Mouse (Mus musculus): ENCODE results near the gene Rnf113a2. TPM values are rescaled to one million over a fixed set of nuclear protein-coding genes. Genes with fewer than 3 reads are reported as not detected.
A peak's percentile ranks its signal among the peaks of the same experiment; 100 is the strongest.

Rnf113a2 gene
- total and polyA plus RNA-seq, 3 experiments: 13.6 to 17.9 (median 16.3) TPM

DNA sequence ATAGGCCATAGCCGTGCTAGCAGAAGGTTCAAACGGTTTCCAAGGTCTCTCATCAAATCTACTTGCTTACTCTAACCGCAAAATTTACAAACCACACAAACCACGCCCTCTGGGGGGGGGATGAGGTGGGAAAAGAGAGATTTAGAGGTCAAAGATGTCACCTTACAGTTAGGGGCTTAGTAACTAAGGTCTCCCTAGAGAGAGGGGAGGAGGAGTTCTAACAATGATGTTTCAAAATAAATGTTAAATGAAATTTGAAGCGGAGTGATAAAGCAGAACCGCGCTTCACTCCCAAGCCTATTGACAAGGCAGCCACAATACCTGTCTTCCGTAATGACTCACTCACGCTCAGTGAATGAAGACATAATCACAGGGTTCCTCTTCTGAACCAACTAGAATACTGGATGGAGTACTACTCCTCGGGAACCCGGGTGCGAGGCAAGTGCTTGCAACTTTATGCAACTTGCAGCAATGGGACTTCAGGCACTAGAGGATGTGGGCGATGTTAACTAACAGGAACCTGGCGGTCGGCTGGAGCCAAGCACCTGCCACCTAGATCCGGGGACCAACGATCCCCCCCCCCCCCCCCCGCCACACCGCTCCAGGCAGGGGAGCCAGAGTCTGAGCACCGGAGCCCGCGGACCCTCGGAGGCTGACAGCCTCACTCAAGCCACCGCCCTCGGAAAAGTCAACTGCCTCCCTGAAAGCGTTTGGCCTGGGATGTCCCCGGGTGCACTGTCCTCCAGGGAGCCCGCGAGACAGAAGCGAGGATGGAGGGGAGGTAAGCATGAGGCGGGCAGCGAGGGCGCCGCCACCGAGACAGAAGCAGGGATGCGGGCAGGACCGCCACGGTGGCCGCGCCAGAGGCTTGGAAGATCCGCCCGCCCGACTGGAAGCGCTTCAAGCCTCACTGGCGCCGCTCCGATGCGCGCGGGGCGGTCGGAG is 8.8 kb upstream of the Rnf113a2 start:
- in situ Hi-C loops (cut with MboI; ENCODE audit: low pct_ligation_motif_present, low pct_unique_long_range_greater_than_20kb, low sequenced_read_pairs): no loop called here
- no peaks in the 10 kb centered on the region for H3K36me3 ChIP-seq (replicated peaks in 1 of 2; ENCODE audit: control insufficient read depth in 1 of 2, insufficient read depth in 1 of 2, low read length in 1 of 2)
- H3K4me3 ChIP-seq (replicated peaks in 1 of 3; ENCODE audit: low read depth in 2 of 3, low read length in 2 of 3, poor library complexity in 1 of 3): peak overlapping the region; percentile 55 to 71 (median 67)
- peaks cover 0 to 9% of the 10 kb centered on the region in 2 experiments; a peak in 2 of 4 replicates for H3K4me1 ChIP-seq (ENCODE audit: control insufficient read depth in 1 of 2, insufficient read depth in 2 of 2)
- H3K4me2 ChIP-seq (ENCODE audit: insufficient read depth, low read depth, poor library complexity, severe bottlenecking): peak overlapping the region; percentile 79
- dilution Hi-C loops (cut with MboI; ENCODE audit: extremely low pct_ligation_motif_present, extremely low pct_unique_long_range_greater_than_20kb, low sequenced_read_pairs): no loop called here
- H3K9ac ChIP-seq (ENCODE audit: insufficient read depth, low read depth): peak overlapping the region; percentile 29
- H3K27me3 ChIP-seq (replicated peaks): peaks cover 16% of the 10 kb centered on the region
- TF ChIP-seq MAZ (IDR thresholded peaks at IDR 0.05; ENCODE audit: low read depth, low read length) (peak; percentile 79), HCFC1 (IDR thresholded peaks at IDR 0.05; ENCODE audit: low read depth, low read length) (0 out of 2 replicates have a peak, but pooled peaks have one; percentile 26), IRF4 (IDR thresholded peaks at IDR 0.05; ENCODE audit: low read depth, low read length) (peak; percentile 51; the same call in 1 of the 2 replicates), EP300 (IDR thresholded peaks at IDR 0.05; ENCODE audit: low read length) (no peak; the same call in 1 of the 2 replicates), E2F4 (IDR thresholded peaks at IDR 0.05; ENCODE audit: insufficient replicate concordance, low read depth, low read length) (no peak)
- no peak overlapping the region for H3K27ac ChIP-seq (ENCODE audit: insufficient read depth, low read depth)
- peaks cover 2% of the 10 kb centered on the region for H3K9me3 ChIP-seq (replicated peaks; ENCODE audit: low read length)
- peak; percentile 79 for DNase-seq (ENCODE audit: extremely low read depth)
- H3K79me2 ChIP-seq (replicated peaks; ENCODE audit: control insufficient read depth, extremely low read depth, insufficient read depth, poor library complexity, severe bottlenecking): no peaks in the 10 kb centered on the region

DNA sequence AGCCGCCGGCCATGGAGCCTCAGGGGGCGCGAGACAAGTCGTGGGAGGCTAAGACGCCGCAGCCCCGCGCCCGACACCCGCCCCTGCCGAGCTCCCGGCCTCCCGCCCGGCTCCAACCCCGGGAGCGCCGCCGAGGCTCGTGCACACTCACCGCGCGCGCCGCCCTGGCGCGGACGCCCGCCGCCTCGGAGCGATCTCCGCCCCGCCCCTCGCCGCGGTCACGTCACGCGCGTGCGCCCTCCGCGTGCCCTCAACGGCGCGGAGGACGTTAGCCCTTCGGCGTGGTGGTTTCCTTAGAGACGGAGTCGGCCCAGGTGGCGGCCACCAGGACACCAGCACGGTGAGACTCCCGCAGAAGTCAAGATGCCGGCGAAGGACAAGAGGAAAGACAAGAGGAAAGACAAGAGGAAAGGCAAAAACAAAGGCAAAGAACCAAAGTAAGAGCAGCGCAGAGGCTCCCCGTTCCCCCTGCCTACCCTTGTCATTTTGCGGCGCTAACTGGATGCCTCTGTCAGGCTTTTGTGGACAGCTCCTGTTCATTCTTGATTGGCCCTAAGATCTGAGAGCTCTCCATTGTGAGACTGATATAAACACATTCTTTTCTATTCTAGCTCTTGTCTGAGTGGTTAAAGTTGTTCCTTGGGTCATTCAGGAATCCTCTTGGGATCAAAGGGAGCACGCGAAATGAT is 8.0 kb upstream of the Rnf113a2 start, which contains the start of the genes Entpd5 and Bbof1:
Entpd5 (minus strand) TSS at position 211 of the 689 bp plus-strand sequence.
Bbof1 (plus strand) TSS at position 253 of the 689 bp plus-strand sequence.
- Histone ChIP-seq H3K79me2 (replicated peaks; ENCODE audit: control insufficient read depth, extremely low read depth, insufficient read depth, poor library complexity, severe bottlenecking) (no peaks in the 10 kb centered on the region), H3K36me3 (replicated peaks in 1 of 2; ENCODE audit: control insufficient read depth in 1 of 2, insufficient read depth in 1 of 2, low read length in 1 of 2) (no peaks in the 10 kb centered on the region), H3K4me3 (replicated peaks in 1 of 3; ENCODE audit: low read depth in 2 of 3, low read length in 2 of 3, poor library complexity in 1 of 3) (peak within 1 kb of the TSS; percentile 55 to 71 (median 67)), H3K4me2 (ENCODE audit: insufficient read depth, low read depth, poor library complexity, severe bottlenecking) (peak within 1 kb of the TSS; percentile 91), H3K9me3 (replicated peaks; ENCODE audit: low read length) (peaks cover 2% of the 10 kb centered on the region), H3K9ac (ENCODE audit: insufficient read depth, low read depth) (peak within 1 kb of the TSS; percentile 36), H3K27me3 (replicated peaks) (peaks cover 16% of the 10 kb centered on the region), H3K27ac (ENCODE audit: insufficient read depth, low read depth) (no peak within 1 kb of the TSS), H3K4me1 (ENCODE audit: control insufficient read depth in 1 of 2, insufficient read depth in 2 of 2) (peaks cover 0 to 9% of the 10 kb centered on the region in 2 experiments; a peak in 2 of 4 replicates)
- TF ChIP-seq POLR2AphosphoS2 (IDR thresholded peaks at IDR 0.05; ENCODE audit: low read depth, low read length) (no peak), SIN3A (IDR thresholded peaks at IDR 0.05; ENCODE audit: low read length) (peak; percentile 76), NRF1 (IDR thresholded peaks at IDR 0.05; ENCODE audit: low read depth, low read length) (peak; percentile 87), MXI1 (IDR thresholded peaks at IDR 0.05; ENCODE audit: low read depth, low read length) (peak; percentile 91), ZKSCAN1 (IDR thresholded peaks at IDR 0.05; ENCODE audit: borderline replicate concordance, low read depth, low read length) (no peak), MYC (IDR thresholded peaks at IDR 0.05; ENCODE audit: low read depth, low read length) (no peak), NELFE (IDR thresholded peaks at IDR 0.05; ENCODE audit: low read depth, low read length) (peak; percentile 44; the same call in 1 of the 2 replicates), CHD2 (IDR thresholded peaks at IDR 0.05; ENCODE audit: low read length) (no peak), ZMIZ1 (IDR thresholded peaks at IDR 0.05; ENCODE audit: low read depth, low read length) (no peak), TCF12 (IDR thresholded peaks at IDR 0.05; ENCODE audit: low read depth, low read length) (no peak), MAX (IDR thresholded peaks at IDR 0.05; ENCODE audit: low read length) (peak; percentile 46; the same call in 1 of the 2 replicates), SMC3 (IDR thresholded peaks at IDR 0.05; ENCODE audit: low read depth, low read length) (no peak), ZC3H11A (IDR thresholded peaks at IDR 0.05; ENCODE audit: low read depth, low read length) (no peak), POLR2A (IDR thresholded peaks at IDR 0.05; ENCODE audit: low read depth, low read length) (peak; percentile 53; the same call in 1 of the 2 replicates), HCFC1 (IDR thresholded peaks at IDR 0.05; ENCODE audit: low read depth, low read length) (no peak), IRF4 (IDR thresholded peaks at IDR 0.05; ENCODE audit: low read depth, low read length) (0 out of 2 replicates have a peak, but pooled peaks have one; percentile 3), CTCF (conservative IDR thresholded peaks at IDR 0.05 in 1 of 2, IDR thresholded peaks at IDR 0.05 in 1 of 2; ENCODE audit: low read depth in 2 of 2, low read length in 2 of 2) (no peak), EP300 (IDR thresholded peaks at IDR 0.05; ENCODE audit: low read length) (no peak), ELF1 (IDR thresholded peaks at IDR 0.05; ENCODE audit: low read depth, low read length) (0 out of 2 replicates have a peak, but pooled peaks have one; percentile 17), JUND (conservative IDR thresholded peaks at IDR 0.05; ENCODE audit: low read depth, low read length) (no peak), MAZ (IDR thresholded peaks at IDR 0.05; ENCODE audit: low read depth, low read length) (no peak), RAD21 (IDR thresholded peaks at IDR 0.05; ENCODE audit: low read depth, low read length) (no peak), RCOR1 (conservative IDR thresholded peaks at IDR 0.05; ENCODE audit: low read depth, low read length) (no peak), BHLHE40 (IDR thresholded peaks at IDR 0.05; ENCODE audit: low read depth, low read length) (peak; percentile 78), UBTF (IDR thresholded peaks at IDR 0.05; ENCODE audit: low read depth, low read length) (no peak), GABPA (IDR thresholded peaks at IDR 0.05; ENCODE audit: insufficient replicate concordance, low read depth, low read length) (no peak)
- in situ Hi-C loops (cut with MboI; ENCODE audit: low pct_ligation_motif_present, low pct_unique_long_range_greater_than_20kb, low sequenced_read_pairs): no loop called here
- dilution Hi-C loops (cut with MboI; ENCODE audit: extremely low pct_ligation_motif_present, extremely low pct_unique_long_range_greater_than_20kb, low sequenced_read_pairs): no loop called here
- peak; percentile 61 for DNase-seq (ENCODE audit: extremely low read depth)
